Mouse (Mus musculus) heart, postnatal 14 days (tissue): ENCODE data around the gene Snai3. TPM values are rescaled to one million over a fixed set of nuclear protein-coding genes. Genes with fewer than 3 reads are reported as not detected.
A peak's percentile ranks its signal among the peaks of the same experiment; 100 is the strongest.

ENCODE experiments used
- DNase-seq, 2 experiments: peaks; one replicate each; pipeline ENCODE4 v3.0.0; 2021 to 2022
- intact Hi-C: fragments of 180-260 bp; cut with DNase I; formaldehyde crosslinking; loops from one replicate; pipeline ENCODE4 v1.15.1; 2025
- total RNA-seq, 2 experiments: library from RNA; stranded (reverse); gene quantifications; 2 replicates each; pipeline ENCODE4 v1.2.3; 2021

Gene Snai3
- total RNA-seq, 2 experiments from 2014 or later: 1.1 to 1.6 TPM

DNA sequence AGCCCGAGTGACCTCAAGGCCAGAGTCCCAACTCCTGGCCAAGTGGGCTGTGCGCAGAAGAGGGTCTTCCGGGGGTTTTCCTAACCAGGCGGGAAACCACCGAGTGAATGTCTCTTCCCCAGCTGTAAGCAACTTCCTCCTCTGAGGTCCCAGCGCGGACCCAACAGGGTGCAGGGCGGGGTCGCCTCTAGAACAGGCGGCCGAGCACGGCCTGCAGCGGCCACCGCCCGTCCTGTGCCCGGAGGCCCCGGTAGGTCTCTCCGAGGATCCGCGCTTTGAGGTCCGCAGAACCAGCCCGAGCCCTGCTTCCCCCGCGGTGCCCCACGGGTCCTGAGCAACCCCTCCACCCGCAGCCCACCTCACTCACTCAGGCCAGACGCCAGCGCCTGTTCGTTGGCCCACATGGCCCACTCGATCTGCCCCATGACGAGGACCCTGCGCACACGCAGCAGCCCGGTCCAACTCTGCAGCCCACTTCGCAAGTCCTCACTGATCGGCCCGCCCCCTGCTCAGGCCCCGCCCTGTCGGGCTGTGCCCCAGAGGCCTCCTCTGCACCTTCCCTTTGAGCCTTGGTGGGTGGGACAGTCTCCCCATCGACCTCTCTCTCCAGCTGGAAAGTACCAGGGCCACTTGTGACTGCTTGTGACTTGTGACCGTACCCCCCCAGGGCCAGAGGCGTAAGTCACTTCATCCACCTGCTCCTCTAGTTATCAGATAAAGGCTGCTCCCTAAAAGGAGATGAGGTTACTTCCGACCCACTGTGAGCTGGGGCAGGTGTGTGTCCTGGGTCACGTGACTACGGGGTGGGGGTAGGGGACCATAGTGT lies 27.9 kb downstream of the Snai3 start, which contains the start of gene Cyba:
TSS of gene Cyba (minus strand) at position 488 of the 826 bp plus-strand sequence.
- intact Hi-C loops: loop anchor here (5.0 kb wide), 1 partner anchor 40 kb away; no protein-coding TSS in a partner anchor
- DNase-seq: peak; percentile 80 to 82

- DNase-seq: no peak
- intact Hi-C loops: loop anchor here (5.0 kb wide), 1 partner anchor 40 kb away; no protein-coding TSS in a partner anchor
Measured at GRCm38 (mm10) chr8:122431694-122432442, 28.7 kb downstream of the Snai3 start.

- no peak for DNase-seq
- intact Hi-C loops: loop anchor here (5.0 kb wide), 1 partner anchor 42 kb away; no protein-coding TSS in a partner anchor
Measured at GRCm38 (mm10) chr8:122430646-122431045, 29.9 kb downstream of the Snai3 start.

DNA sequence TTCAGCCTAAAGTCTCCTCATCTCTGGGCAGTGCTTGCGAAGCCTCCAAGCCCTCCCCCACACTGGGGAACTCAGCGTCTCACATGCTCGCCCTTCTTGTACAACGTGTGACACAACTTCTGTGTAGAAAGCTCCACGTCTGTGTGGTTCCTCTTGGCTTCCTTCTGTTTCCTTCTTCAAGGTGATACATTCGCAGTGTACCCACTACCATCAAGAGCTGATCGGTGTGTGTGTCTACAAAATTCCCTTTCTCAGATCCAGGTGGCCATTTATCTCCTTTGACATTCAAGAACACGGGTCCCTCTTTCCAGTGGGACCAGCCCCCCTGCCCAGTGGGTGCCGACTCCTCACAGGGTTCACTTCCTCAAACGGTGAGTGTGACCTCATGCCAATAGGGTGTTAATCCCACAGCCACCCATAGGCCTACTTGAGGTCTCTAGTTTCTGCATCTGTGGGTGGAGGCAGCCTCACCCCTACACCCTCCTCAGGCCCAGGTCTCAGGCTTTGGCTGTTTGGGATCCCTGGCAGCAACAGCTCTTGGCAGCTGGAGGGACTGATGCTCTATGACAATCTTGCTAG lies 30.4 kb downstream of the Snai3 start:
- DNase-seq: no peak
- intact Hi-C loops: loop anchor here (5.0 kb wide), 1 partner anchor 42 kb away; no protein-coding TSS in a partner anchor

- intact Hi-C loops: no loop called here
- DNase-seq: no peak
Measured at GRCm38 (mm10) chr8:122428163-122428562, 32.4 kb downstream of the Snai3 start.

DNA sequence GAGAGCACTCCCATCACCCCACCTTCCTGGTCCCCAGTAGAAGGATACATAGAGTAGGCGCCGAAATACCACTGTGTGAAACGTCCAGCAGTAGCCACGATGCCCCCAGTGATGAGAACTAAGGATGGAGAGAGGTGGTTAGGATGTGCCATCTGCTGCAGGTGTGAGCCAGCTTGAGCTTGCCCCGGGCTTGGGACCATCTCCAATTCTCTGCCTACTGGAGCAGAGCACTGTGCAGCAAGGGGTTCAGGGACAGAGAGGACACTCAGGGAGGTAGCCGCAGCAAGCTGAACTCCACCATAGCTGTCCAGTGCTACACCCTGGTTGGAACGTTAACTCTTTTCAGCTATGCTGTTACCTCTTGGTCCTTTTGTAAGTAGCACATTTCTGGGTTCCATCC lies 32.9 kb downstream of the Snai3 start:
- intact Hi-C loops: no loop called here
- no peak for DNase-seq

DNA sequence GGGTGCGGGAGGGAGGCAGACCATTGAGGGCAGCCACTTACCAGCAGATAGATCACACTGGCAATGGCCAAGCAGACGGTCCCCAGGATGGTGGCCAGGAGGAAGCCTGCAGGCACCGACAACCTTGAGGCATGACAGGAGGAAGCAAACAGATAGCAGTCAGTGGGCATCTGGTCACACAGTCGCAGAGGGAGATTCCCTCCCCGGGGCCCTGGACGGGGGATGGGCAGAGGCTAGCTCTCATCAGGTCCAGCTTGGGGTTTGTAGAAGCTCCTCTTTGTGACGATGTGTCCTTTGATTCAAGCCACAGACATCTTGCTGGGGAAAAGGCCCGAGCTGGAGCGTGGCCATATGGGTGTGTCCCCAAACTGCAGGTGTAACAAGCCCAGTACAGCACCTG lies 34.4 kb downstream of the Snai3 start:
- no peak for DNase-seq
- intact Hi-C loops: no loop called here

DNA sequence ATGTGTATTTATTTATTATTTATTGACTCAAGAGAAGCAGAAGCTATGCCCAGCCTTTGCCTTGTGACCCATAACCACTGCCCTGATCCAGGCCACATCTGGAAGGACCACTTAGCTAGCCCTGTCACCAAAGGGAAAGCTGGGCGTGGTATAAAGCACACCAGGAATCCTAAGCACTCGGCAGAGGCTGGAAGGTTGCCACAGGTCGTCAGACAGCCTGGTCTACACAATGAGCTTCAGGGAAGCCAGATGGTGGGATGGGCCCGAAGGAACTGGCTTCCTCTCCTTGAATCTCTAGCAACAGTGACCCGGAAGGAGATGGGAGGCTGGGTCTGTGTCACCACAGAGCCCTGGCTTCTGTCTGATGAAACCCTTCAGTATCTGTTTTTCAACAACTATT lies 36.9 kb downstream of the Snai3 start:
- intact Hi-C loops: no loop called here
- DNase-seq: peak; percentile 70 to 75

DNA sequence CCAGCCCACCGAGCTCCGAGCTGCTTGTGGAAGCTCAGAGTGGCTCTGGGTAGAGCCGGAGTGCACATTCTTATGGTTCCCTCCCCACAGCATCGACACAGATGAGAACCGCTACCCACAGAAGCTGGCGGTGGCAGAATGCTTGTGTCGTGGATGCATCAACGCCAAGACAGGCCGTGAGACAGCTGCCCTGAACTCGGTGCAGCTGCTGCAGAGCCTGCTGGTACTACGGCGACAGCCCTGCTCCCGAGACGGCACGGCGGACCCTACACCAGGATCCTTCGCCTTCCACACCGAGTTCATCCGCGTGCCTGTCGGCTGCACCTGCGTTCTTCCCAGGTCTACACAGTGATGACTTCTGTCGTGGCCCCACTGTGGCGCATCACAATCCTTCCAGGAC lies 37.3 kb downstream of the Snai3 start:
- intact Hi-C loops: no loop called here
- no peak for DNase-seq

DNA sequence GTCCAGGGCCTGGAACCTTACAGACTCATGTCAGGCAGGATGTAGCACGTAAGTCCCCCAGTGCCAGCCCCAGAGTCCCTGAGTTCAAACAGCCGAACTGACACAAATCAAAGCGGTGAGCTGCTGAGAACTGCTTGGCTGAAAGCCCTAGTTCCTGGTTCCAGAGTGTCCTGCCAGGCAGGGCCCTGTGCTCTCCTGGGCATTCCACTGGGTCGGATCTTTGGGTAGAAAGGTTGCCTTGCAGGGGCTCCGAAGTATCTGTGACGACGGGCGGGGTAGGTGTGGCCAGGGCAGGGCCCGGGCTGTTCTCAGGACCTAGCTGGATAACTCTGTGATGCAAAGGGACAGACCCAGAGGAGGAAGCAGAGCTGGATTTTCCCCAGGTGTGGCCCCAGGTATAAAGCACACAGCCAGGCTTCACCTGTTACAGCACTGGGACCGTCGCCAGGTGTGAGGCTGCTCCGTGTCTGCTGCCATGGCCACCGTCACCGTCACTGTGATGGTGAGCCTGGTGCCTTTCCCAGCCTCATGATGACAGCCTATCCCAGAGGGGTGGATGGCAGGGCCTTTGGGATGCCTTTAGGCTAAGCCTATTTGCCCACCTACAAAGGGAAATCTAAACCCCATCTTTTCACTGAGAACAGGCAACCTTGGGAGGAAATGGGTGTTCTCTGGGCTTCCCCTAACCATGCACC lies 39.0 kb downstream of the Snai3 start, which contains the start of gene Il17c:
TSS of gene Il17c (plus strand) at position 645 of the 695 bp plus-strand sequence.
- no peak for DNase-seq
- intact Hi-C loops: no loop called here

DNA sequence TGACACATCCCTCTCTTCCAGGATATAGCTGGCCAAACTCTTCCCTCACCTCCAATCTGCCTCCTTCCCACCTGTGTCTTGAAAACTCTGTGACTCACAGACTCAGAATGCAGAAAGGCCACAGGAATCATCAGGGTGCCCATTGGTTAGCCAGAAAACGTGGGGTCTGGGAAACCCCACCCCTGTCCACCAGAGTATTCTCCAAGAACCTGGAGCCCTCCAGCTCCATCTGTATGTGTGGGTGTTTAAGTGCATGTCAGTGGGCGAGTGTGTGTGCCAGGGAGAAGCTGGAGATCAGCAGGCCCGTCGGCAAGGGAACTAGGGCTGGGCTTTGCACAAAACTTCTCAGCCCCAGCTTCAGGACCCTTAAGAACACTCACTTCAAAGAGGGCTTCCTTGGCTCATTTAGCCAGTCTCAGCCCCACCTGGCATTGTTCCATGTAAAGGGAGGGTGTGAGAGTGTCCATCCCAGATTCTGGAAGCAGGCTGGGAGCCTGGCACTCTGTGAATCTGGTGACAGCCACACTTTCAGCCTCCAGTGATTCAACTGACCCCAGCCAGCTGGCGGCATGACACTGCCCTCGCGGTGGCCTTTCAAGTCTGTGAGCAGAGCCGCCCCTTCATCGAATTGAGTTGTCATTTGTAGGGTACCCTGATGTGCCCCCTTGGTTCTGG lies 40.5 kb downstream of the Snai3 start:
- DNase-seq: peak in 1 of 2 experiments; percentile 49
- intact Hi-C loops: no loop called here

- intact Hi-C loops: no loop called here
- no peak for DNase-seq
Measured at GRCm38 (mm10) chr8:122415554-122415953, 45.0 kb downstream of the Snai3 start.

- intact Hi-C loops: no loop called here
- DNase-seq: no peak
Measured at GRCm38 (mm10) chr8:122414311-122414710, 46.2 kb downstream of the Snai3 start.

- no peak for DNase-seq
- intact Hi-C loops: no loop called here
Measured at GRCm38 (mm10) chr8:122407678-122408077, 52.9 kb downstream of the Snai3 start.

- intact Hi-C loops: no loop called here
- DNase-seq: no peak
Measured at GRCm38 (mm10) chr8:122405146-122405805, 55.3 kb downstream of the Snai3 start.
